Mouse (Mus musculus) granulocyte monocyte progenitor cell, adult 5-6 weeks (primary cell): ENCODE measurements at regions not wholly inside any gene's neighbourhood (a gene's known extent, or its start where the extent isn't known, plus 50 kb on each side); places are given as distances from the start of the nearest gene placed in this dataset.

Experiments used
- ATAC-seq: replicated peaks from 2 replicates; pipeline ENCODE4 v1.8.0; 2016; ENCODE audit warnings: mild to moderate bottlenecking, moderate TSS enrichment, inconsistent platforms; ENCODE audit not compliant: poor library complexity, severe bottlenecking

- no peak for ATAC-seq
These were observed 1122.8 kb upstream of the Slc10a2 start for GRCm38 (mm10) chr8:6227901-6228300.

DNA sequence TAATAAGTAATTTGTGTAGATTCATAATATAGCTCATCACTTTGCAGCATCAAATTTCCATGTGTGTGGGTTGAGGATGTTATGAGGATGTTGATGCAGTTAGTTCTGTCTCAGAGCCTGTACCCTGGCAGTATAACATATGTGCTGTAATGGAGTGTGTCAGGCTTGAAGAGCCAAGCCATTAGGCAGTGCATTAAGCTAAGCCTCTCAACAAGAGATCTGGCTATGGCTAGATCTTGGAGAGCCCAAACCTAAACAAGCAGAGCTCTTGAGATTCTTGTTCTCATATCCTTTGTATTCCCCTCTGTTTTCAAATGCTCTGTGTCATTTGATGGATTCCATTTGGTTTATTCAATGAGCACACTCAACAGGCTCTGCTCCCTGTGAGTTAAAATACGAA is 1120.0 kb upstream of the Slc10a2 start:
- no peak for ATAC-seq

- no peak for ATAC-seq
These were observed 1102.6 kb upstream of the Slc10a2 start for GRCm38 (mm10) chr8:6207617-6208349.

DNA sequence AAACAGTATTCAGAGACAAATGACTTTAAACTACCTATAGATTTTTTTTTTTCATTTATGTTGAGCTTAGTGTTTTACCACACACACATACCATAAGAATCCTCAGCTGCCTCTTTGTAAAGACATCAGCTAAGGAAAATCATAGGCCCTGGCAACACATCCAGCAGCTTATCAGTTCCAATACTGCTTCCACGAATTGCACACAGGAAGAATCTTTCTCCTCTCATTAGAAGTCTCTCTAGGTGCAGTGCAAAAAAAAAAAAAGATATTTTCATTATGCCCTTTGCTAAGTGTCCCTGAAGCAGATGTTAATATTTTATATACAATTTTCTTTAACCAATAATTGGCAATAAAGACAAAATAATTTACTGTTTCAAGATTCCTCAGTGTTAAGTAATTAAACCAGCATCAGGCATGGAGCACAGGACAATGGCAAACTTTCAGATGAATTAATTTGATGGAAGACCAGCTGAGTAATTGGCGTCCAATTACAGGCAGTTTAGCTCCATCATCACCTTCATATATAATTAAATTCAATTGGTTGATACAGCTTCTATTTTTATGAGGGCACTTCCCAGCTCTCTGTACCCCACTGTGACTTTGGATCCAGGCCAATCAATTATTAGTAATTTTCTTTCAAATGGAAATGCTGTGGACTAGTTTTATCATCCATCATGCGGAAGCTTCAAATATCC is 1099.0 kb upstream of the Slc10a2 start:
- no peak for ATAC-seq

DNA sequence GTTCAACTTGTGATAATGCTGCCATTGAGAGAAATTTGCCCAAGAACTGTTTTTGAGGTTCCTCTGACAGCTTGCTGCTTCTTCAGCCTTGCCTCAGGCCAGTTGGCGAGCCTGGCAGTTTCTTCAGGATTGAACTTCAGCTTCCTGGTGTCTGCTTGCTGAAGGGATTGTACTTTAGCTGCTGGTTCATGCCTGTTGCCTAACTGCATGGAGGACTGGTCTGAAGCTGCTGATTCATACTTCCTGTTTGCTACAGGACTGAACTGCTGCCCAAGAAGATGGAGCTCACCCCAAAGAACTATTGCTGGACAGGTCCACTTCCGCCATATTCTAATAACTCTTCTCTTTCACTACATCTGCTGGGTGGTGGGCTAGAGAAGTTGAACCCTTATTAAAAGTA is 1086.3 kb upstream of the Slc10a2 start:
- ATAC-seq: peak; percentile 95

DNA sequence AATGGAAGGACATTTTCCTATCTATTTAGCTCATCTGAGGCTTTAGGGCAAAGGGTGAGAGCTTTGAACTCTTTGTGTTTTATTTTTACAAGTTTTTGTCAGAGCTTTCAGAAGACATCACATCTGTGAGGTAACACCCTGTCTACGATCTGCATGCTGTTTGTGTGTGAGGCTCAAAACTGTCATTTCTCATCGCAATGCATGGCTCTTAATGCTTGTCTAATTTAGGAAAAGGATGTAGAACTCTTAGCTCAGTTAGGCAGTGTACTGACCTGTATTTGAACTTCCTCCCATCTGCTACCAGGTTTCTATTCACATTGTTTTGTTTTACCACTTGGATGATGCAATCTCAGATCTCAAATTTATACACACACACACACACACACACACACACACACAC is 1083.3 kb upstream of the Slc10a2 start:
- ATAC-seq: peak; percentile 79

GRCm38 (mm10) chr8:6186561-6186960 is 1081.4 kb upstream of the Slc10a2 start:
- no peak for ATAC-seq

DNA sequence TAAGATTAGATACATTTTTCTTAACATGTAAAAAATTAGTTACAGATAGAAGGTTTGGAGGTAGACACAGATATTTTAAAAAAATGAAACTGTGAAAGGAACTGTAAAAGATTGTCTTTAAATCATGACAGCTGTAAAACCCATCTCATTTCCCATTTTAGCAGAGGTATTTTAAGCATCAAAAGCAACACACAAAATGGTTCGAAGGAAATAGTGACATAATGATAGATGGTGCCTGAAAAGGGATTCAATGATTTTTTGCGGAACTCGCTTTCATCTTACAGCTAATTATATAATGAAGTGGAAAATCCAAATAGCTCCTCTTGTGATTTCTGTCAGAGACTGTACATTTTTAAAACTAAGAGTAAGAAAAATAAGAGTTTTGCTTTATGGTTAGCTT is 1074.5 kb upstream of the Slc10a2 start:
- ATAC-seq: no peak

DNA sequence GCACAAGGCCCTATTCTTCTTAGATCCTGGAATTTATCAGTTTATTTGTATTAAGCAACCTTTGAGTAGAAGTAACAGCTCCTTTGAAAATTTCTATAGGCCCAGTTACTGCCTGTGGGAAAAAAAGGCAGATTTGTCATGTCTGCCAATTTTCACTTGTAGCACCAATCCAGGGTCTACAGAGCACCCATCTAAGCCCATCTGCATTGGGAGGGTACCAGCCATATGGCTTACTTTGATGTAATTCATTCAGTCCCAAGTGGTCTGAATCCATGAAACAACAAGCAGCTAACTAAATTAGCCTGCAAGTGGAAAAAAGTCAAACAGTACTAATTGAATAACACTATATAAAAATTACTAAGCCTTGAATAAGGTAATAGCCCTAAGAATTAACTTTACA is 1061.3 kb upstream of the Slc10a2 start:
- ATAC-seq: no peak

DNA sequence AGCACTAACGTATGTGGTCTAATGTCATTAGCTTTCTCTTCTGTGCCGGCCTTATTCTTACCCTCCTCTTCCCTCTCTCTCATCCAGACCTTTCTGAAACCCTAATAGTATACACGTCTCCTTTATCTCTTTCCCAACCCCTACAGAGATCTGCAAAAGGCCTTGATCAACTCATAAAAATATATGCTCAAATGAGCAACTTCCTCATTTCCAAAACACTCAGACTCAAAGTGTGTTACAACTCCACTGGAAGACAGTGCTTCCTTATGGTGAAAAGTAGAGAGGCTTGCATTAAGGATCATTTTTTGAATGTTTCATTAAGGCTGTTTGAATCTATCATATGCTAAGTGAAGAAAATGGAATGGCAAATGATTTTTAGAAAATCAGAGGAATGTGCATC is 1060.1 kb upstream of the Slc10a2 start:
- ATAC-seq: peak; percentile 52

DNA sequence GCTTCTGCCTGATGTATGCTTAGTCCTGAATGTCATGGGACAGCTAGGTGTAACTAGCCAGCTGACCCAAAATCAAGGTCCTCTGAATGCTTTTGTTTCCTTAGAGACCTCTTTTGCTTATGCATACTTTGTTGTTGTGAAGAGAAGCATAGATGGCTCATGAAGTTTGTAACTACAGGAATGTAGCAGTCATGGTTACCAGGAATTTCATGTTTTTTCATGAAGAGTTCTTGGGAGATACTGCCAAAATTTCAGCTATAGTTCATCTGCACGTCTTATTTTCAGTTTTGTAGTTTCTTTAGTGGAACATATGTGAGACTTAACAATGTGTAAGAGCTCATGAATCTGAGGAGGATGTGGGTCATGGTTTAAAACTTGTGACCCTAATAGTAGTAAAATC is 1059.6 kb upstream of the Slc10a2 start:
- no peak for ATAC-seq

- ATAC-seq: peak; percentile 58
These were observed 1039.4 kb upstream of the Slc10a2 start for GRCm38 (mm10) chr8:6144588-6144987.

DNA sequence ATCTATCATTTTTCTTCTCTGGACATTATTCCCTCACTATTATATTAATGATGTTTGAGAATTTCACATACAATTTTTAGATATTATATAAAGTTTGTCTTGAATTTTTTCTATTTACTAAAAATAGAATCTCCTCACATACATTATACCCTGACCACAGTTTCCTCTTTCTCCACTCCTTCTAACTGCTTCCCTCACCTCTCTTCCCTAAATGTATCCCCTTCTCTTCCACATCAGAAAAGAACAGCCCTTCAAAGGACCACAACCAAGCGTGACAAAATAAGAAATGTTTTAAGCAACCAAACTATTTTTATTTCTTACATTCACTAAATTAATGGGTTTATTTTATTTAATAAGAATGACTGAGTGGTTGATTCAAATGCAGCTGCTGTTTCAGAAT is 1034.9 kb upstream of the Slc10a2 start:
- ATAC-seq: peak; percentile 97

GRCm38 (mm10) chr8:6139171-6139570 is 1034.0 kb upstream of the Slc10a2 start:
- no peak for ATAC-seq

GRCm38 (mm10) chr8:6132243-6132751 is 1027.1 kb upstream of the Slc10a2 start:
- ATAC-seq: no peak

DNA sequence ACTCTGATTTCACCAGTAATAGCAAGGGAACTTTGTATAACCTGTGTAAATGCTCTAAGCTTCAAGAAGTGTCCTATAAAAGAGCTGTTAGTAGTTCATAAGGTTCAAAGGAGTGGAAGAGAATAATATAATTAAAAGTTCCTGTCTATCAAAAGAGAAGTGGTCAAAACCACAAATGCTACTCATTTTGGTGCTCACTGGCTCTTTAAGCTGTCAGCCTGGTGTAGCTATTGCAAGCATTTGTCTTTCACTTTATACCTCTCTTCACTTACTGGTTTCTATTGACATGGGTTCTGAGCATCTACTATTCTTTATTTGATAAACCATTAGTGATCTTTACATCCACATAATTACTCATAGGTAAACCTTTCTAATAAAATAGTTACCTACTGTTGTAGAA is 1020.1 kb upstream of the Slc10a2 start:
- ATAC-seq: no peak; the same call in 1 of the 2 replicates

- peak; percentile 93 for ATAC-seq
These were observed 1014.4 kb upstream of the Slc10a2 start for GRCm38 (mm10) chr8:6119506-6119905.

GRCm38 (mm10) chr8:6111351-6111750 is 1006.2 kb upstream of the Slc10a2 start:
- no peak for ATAC-seq

DNA sequence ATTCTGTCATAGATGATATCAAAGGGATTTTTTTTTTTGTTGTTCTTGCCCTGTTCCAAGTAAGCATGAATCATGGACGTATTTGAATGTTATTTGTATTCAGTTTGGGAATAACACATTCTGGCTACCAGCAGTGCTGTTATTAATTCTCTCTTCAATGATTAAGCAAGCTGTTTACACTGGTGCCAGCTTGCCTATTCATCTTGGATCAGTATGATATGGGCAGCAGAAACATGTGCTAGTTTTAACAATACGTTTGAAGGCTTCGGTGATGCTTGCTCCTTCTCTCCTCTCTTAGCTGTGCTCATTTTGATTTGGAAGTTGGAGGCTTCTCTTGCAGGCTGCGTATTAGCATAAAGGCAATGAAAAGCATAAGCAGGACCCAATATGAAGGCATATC is 984.9 kb upstream of the Slc10a2 start:
- no peak for ATAC-seq

DNA sequence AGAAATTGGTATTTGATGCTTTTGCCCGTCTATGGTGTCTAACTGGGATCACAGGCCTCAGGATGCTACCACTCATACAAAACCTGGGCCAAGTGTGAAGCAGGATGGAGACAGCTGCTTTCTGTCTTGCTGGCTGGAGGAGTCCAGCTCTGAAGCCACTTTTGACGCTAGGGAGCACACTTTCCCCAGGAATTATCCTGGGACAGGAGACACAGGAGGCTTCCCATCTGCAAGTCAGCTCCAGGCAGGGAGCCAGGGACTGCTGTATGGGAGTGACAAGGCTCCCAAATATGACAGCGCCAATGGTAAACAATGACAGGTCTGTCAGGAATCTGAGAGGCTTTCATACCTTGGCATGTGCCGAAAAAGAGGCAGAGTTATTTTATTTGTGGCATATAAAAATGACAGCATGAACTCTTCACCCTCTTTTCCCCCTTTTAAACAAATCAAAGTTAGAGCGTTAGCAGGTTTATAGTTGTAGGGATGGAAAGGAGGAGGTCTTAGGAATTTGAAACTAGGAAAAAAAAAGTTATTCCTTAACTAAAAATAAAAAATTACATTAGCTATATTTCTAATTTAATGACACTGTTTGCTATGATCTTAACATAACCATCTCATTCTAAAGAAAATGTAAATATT is 938.9 kb upstream of the Slc10a2 start:
- no peak for ATAC-seq

GRCm38 (mm10) chr8:6012206-6012605 is 907.1 kb upstream of the Slc10a2 start:
- no peak for ATAC-seq
